Mouse (Mus musculus): Measurements from ENCODE around the gene Wwc2.
"Not testable (repeated sequence)": the region's sequence is repeated elsewhere in the genome, so short reads cannot be mapped to it uniquely, and the experiment has no call there.

The Wwc2 gene

DNA sequence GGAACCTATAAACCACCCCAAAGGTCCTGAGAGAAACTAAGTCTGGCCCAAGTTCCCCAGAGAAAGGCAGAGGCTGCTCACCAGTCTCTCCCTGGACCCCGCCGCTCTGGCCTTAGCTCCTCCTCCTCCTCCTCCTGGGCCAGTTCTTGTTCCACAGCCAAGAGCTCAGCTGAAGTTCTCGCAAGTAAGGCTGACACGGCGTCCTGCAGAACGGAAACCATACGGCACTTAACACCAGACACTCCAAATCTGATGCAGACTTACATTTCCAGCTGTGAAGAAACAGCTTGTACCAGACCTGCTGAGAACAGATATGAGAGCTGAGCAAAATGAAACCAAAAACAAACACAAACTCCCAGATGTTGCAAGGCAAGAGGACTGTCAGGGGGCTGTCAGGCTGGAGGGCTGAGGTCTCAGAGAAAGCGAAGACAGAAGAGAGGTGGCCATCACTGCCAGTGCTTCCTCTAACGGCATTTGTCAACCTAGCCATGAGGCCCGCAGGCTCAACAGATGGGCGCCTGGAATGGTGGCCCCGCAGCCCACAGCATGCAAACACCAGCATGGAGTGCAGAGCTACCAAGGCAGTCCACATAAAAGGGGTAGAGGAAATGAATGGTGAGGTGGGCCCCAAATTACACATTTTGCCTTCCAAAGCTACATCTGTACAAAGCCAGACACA lies 138.8 kb downstream of the Wwc2 start:
- DNase-seq (ENCODE audit: extremely low spot score) = peak; percentile 9

DNA sequence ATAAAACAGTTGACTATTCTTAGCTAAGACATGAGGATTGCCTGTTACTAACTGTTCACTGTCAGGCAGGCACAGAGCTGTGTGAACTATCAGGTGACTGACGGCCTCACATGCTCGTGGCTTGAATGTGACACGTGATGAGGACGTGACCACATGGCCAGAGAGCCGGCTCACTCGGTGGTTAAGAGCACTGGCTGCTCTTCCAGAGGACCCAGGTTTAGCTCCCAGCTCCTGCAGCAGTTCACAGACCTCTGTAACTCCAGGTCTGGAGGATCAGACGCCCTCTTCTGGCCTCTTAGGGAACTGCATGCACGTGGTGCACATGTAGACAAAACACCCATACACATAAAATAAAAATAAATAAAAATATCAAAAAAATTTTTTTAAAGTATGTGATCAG lies 140.9 kb downstream of the Wwc2 start:
- DNase-seq (ENCODE audit: extremely low spot score) = no peak

DNA sequence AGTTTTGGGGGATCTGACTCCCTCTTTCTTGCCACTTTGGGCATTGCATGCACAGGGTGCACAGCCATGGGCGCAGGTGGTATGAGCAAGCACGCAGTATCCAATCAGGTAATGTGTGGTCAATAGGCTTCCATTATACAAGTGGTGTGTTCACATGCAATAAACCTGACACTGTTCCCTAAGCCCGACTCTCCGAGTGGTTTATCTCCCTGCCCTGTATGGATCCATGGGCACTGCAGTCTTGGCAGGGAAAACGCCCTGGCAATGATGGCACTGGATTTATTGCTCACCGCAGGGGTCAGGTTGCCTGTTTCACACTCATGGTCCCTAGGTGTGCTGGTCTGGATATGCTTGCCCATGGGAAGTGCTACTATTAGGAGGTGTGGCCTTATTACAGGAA lies 142.8 kb downstream of the Wwc2 start:
- DNase-seq (ENCODE audit: extremely low spot score) = no peak

DNA sequence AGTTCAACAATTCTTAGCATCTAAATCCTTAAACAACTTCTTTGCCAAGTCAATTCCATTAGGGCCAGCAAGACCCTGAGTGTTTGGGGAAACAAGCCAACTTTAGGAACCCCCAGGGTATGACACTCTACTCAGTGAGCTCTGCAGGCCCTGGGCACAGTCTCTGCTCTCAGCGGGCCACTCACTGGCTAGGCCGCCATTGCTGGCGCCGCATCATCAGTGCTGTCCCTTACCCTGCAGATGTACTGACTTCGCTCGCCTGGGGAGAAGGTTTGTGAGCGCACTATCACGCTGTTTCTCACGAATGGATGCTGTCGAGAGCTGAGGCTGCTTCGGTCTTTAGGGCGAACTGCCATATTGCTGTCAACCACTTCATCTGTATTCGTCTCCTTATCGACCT lies 143.6 kb downstream of the Wwc2 start:
- no peak for DNase-seq (ENCODE audit: extremely low spot score)

DNA sequence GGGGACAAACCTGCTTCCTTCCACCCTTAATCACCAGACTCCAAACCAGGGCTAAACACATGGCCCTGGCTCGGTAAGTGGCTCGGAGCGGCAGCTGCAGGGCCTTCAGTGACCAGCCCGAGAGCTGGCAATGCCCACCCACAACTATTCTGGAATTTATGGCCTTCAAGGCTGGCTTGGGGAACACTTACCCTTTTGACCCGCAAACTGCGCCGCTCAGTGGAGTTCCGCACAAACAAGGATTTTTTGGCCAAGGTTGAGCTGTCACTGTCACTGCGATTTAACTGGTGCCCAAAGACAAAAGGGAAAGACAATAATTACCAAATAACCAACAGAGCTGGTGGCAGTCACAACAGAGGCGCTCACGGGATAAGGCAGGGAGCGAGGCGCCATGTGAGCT lies 144.8 kb downstream of the Wwc2 start:
- DNase-seq (ENCODE audit: extremely low spot score) = peak; percentile 15

DNA sequence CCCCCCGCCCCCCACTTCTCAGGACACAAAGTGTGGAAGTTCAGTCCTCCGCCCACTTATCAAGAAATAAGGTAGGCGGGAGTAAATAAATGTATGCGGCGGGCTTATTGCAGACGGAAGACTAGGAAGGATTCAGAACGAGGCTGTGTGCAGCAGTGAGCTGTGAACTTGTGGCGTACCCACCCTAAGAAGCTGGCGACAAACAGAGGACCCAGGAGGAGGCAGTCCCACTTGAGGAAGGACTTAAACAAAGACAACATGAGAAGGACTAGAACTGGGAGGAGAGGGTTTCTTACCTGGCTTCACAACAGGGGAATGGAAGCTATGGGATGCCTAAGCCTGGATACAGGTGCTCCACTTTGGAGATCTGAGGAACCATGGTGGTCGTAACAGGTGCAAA lies 147.1 kb downstream of the Wwc2 start:
- no peak for DNase-seq (ENCODE audit: extremely low spot score)

DNA sequence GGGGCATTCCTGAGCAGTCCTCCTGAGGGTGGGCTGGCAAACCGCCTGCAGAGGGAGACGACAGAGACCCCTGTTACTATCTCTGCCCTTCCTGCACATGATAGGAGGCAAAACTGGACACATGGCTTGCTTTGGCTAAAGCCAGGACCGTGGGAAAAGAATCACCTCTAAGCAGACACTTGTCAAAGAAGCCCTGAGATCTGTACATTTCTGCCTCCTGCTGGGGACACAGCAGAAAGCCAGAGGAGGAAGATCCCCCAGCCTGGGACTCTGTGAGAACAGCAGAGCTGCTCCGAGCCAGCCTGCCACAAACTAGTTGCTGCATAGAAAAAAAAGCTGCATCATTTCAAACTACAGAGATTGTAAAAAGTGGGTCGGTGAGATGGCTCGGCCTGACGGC lies 147.7 kb downstream of the Wwc2 start:
- DNase-seq (ENCODE audit: extremely low spot score) = no peak

DNA sequence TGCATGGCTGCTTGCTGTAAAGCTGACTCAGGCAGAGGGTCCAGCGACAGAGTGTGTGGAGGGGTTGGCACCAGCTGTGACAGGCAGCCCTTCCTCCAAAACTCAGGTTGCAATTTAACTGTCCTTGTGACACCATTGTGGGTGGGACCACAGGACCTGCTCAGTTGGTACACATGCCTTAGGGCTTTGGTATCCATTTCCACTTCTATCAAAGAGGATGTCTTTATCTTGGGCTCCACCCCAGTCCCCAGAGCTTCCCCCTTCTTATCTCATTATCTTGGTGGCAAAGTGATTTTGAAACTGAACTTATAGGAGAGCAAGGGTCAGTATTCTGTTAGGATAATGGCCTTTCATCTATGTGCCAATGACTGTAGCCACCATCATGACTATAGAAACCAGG lies 156.8 kb downstream of the Wwc2 start:
- DNase-seq (ENCODE audit: extremely low spot score) = no peak

DNA sequence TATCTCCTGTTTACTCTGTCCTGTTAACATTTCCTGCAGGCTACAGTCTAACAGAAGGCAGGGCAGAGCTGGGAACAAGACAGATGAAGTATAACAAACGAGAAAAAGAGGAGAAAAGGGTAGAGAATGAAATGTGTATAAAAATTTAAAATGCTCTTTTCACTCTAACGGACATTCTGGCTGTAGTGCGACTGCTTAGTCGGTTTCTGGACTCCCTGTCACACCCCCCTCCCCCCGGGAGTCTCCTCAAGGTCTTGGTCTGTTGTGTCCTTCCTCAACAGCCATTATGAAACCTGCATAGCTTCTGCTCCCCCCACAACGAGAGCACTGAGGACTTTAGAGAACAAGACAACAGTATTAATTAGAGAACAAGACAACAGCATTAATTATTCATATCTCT lies 158.1 kb downstream of the Wwc2 start:
- no peak for DNase-seq (ENCODE audit: extremely low spot score)

DNA sequence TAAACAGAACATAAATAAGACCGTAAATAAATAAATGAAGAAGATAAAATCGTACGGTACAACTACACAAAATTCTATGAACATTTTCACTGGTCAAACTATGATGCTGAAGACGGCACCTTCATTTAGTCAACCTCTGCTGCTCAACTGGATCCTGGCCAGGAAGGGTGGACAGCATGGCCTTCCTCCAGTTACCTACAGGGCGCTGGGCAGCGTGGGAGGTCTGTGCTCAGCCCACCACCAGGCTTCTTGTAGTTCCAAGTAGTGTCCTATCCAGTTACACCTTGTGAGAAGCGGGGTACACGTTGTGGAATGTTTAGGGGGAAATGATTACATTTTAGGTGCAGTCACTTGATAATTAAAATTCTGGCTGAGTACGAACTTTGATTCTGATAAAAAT lies 163.8 kb downstream of the Wwc2 start:
- DNase-seq (ENCODE audit: extremely low spot score) = no peak

DNA sequence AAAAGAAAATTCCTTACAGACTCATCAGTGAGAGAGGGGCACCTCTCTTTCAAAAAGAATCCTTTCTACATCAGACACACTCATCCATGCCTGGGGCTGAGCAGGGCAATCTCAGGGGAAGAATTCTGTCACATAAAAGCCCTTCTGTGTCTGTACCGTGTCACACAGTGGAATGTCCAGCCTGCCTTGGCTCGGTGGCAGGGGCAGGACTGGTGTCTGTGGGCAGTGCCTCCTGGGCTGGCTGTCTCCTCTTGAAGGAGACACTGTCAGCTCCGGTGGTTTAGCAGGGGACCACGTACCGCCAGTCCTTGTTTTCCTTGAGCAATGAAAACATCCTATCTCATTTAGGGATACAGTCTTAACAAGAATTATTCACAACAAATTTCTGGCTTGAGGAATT lies 165.1 kb downstream of the Wwc2 start:
- DNase-seq (ENCODE audit: extremely low spot score) = no peak

DNA sequence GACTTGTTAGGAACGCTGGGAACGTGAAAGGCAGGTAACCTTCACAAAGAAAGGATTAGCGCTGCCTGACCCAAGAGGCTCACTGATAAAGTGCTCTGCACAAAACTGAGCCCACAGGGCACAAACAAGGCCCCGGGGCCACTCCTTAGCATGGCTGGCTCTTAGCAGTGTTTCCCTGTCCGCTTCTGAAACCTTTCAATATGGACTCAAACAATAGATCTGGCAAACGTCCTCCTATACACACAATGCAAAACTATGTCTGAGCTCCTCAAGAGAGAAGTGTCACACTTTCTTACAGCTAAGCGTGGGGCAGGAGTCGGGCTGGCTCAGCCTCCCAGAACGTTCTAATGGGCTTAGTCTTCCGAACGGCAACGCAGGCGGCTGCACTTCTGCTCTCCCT lies 166.5 kb downstream of the Wwc2 start, which contains the start of gene Cldn22:
Gene Cldn22, plus strand, starts transcription at position 301 of the 400 bp plus-strand sequence.
- DNase-seq (ENCODE audit: extremely low spot score) = no peak

DNA sequence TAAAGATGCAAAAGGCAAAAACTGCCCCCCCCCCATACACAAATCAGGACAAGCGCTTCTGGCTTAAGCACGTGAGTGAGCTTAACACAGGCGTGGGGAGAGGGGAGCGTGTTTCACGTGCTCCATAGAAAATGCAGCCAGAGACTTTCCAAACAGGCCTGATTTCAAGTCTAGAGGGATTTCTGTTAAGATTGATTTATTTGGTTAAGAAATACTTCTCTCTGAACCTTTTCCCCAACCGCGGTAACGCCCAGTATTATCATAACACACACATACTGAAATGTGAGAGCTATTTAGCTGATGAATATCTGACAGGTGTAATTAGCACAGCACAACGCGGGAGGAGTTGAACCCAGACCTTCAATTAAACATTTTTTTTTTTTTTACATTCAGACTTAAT lies 166.9 kb downstream of the Wwc2 start:
- DNase-seq (ENCODE audit: extremely low spot score) = no peak

DNA sequence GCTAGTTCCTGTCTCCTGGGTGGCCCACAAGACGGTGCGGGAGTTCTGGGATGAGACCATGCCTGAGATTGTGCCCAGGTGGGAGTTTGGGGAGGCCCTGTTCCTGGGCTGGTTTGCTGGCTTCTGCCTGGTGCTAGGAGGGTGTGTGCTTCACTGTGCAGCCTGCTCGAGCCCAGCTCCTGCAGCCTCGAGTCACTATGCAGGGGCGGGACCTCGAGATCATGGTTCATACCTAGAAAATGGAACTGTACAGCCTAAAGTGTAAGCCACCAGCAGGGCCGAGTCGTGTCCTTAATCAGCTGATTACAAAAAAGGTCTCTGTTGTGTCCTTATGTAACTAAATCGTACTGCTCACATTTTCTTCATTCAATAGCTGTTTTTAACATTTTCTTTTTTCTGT lies 168.2 kb downstream of the Wwc2 start:
- not testable (repeated sequence) for DNase-seq (ENCODE audit: extremely low spot score)

DNA sequence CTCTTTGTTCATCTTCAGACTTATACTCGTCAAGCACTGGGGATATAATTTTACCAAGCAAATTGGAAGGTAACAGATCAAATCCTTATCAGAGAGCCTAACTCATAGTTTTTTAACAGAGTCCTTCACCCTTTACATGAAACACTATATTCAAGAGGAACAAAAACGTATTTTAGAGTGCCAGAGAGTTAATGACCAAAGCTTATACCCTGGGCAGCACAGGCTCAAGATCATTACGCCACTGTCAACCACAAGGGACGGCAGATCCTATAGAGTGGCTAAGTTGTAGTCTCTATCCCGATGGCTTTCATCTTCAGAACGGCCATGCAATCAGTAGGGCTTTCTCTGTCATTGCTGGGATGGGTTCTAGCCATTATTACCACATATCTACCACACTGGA lies 168.9 kb downstream of the Wwc2 start, which contains the start of gene Cldn24:
Gene Cldn24, plus strand, starts transcription at position 301 of the 400 bp plus-strand sequence.
- no peak for DNase-seq (ENCODE audit: extremely low spot score)

DNA sequence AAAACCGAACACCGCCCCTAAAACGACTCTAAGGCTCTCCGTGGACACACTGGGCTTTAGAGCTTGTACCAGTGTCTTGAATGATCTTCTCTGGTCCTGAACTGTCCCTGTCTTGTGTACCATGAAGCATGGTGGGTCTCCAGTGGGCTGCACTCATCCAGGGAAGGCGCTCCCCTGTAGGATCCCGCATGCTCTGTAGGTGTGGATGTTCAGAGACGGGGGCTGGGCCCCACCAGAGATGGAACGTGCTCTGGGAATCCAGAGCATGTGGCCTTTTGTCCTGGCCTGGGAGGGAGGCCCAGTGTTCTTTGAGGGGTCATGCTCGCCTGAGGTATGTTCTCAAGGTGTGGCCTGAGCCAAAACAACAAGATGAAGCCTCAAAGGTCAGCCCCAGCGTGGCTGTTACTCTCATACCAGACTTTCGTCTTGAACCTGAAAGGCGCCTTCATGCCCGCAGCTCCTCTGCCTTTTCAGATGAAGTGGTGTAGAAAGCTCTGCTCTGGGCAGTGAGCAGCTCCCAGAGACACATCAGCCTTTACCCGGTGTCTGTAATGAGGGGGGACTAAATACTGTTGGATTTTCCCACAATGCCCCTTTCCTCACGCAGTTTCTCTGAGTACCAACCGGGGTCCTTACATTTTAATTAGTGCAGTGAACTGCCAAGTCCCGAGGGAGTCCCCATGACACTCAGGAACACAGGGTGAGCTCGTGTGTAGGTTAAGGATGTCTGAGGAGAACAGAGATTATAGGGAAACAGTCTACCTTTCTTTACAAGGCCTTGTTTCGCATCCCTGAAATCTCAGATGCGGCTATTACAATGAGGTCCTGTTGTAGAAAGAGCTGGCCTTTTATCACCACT lies 169.6 kb downstream of the Wwc2 start:
- DNase-seq (ENCODE audit: extremely low spot score) = no peak

DNA sequence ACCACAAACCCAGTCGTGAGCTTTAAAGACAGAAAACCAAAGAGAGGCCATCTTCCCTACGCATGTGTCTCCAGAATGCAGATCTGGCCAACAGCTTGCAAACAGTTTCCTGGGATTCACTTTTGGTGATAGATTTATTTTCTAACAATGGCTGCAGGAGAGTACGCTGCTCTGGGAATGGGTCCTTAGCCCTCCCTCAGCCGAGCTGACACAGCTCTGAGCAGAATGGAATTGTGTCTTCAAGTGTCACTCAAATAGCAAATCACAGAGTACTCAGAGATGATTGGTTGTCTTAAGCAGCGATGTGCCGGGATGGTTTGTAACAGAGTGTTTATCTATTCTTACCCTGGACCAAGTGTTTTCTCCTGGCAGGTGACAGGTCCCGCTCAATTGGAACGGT lies 171.7 kb downstream of the Wwc2 start:
- DNase-seq (ENCODE audit: extremely low spot score) = no peak

DNA sequence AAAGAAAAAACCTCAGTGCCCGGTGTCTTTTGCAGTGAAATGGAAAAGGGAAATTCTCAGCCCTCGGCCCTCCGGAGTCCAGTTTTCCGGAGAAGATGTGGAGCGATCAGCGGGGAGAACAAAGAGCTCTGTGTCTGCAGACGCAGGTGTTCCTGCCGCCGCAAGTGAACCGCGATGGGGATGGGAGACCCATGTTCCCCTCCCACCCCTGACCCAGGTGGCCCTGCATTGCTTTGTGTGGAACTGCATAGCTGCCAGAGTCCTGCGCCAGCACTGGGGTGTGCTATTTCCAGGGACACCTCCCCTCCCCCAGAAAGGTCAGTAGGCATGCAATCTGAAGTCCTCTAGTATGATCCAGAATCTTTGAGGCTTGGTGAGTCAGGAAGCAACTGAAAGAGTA lies 179.5 kb downstream of the Wwc2 start:
- DNase-seq (ENCODE audit: extremely low spot score) = no peak

DNA sequence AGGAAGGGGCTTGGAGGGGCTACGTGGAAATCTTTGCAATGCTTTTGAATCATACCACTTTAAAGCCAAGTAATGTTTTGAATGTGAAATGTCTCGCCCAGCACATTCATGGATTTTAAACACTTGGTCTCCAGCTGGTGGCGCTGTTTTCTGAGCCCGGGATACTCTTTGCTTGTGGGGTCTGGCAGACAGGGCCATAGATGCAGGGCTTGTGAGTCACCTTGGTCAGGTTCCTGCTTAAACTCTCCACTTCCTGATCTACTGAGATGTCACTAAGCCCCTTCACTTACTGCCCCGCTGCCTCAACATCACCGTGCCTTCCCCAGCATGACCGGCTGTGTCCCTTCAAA lies 180.1 kb downstream of the Wwc2 start:
- DNase-seq (ENCODE audit: extremely low spot score) = no peak

DNA sequence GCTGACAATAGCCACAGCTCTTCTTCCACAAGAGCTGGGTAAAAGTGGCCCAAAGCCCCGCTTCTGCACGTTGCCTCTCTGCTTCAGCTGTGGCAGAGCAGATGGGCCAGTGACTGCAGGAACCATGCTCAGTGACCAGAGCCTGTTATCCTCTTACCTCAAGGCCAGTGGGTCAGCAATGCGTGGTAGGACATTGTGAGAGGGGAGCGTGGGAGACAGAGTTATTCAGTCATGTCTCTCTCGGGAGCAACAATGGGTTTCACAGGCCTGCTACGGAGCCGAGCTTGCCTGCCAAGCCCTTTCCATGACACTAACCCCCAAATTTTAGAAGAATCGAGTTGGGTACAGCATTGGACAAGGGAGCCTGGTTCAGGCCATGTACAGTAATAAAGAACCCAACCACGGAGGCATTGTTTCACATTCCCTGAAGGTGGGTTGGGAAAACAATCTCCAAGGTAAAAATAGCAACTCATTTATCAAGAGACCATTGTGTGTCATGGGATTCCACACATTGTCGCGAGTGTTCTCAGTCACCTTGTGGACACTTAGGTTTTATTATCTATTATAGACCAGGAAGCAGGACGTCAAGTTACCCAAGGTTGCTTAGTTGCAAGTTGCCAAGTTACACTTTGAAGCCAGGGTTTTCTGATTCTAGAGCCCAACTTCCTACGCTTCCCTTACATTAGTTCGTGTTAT lies 180.6 kb downstream of the Wwc2 start:
- no peak for DNase-seq (ENCODE audit: extremely low spot score)

DNA sequence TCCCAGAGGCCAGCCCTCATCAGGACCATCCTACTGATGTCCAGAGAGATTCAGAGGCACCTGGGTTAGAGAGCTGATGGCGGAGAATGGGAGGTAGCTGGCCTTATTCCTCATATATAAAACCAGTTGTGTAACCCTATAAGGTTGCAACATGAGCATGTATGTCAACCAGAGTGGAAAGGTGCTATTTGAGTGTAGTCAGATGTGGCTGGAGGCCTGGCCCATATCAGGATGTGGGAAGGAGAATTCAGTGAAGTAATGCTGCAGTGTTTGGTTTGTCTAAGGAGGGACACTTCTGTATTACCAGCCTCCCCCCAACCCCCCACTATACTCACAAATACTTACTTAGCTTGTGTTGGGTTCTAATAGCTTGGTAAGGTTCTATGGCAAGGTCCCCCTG lies 186.5 kb downstream of the Wwc2 start:
- no peak for DNase-seq (ENCODE audit: extremely low spot score)

DNA sequence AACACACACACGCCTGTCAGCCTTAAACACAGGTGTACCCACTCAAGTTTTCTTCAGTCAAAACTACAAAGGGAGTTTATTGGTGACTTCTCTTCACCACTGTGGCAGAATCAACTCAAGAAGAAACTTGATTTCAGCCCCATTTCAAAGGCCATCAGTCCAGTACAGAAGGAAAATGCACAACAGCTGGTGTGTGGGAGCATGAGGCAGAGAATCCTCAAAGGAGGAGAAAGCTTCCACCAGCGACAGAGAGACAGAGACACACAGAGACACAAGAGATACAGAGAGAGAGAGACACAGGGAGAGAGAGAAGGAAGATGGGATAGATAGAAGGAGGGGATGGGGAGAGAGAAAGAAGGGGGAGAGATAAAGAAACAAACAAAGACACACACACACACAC lies 188.4 kb downstream of the Wwc2 start:
- DNase-seq (ENCODE audit: extremely low spot score) = no peak

DNA sequence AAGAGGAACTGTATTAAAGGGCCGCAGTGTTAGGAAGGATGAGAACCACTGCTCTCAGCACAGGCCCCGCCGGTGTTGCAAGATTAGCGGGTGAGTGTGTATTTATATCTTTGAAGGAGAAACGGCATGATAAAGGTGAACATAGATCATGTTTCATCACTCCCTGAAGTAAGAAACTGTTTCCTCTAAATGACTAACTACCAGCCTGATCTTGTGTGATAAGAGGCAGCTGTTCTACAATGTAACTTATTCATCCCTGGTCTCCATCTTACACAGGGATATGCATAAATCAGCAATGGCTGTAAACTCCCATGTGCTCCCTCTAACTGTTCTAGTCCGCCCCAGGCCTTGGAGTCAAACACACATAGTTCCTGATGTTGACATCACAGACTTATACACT lies 191.3 kb downstream of the Wwc2 start:
- no peak for DNase-seq (ENCODE audit: extremely low spot score)

All from embryo, embryonic 9.5 days (tissue).